Mouse (Mus musculus) embryonic fibroblast, embryonic 13.5 days (primary cell): ENCODE data around the gene Mef2b.

Source experiments
- CTCF ChIP-seq: IDR thresholded peaks from 2 replicates; pipeline ENCODE4 v1.5.1; 2011; ENCODE audit warnings: mild to moderate bottlenecking, control low read depth, low read length, moderate library complexity, borderline replicate concordance; ENCODE audit not compliant: insufficient read depth
- POLR2A ChIP-seq: IDR thresholded peaks from 2 replicates; pipeline ENCODE4 v1.6.1; 2011; ENCODE audit warnings: low read depth, mild to moderate bottlenecking, control low read depth, low read length, moderate library complexity

DNA sequence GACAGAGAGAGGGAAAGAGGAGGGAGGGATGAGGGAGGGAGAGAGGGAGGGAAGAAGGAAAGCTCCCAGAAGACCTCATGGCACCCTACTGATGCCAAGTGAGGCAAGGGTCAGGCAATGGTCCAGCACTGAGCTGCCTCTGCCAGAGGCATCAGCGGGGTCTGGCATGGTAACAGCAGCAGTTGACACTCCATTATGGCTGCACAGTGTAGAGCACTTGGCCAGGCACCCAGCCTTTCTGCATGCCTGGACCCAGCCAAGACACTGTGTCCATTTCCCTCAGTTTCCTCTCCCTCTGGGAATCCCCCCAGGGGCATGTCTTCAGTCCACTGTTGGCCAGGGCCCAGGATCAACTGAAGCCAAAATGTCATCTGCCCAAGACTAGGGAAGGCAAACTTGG is 77.1 kb downstream of the Mef2b start:
- TF ChIP-seq CTCF (no peak), POLR2A (no peak)
